14 mouse cellular contexts compared by ENCODE assay signal in the genomic region with DNA sequence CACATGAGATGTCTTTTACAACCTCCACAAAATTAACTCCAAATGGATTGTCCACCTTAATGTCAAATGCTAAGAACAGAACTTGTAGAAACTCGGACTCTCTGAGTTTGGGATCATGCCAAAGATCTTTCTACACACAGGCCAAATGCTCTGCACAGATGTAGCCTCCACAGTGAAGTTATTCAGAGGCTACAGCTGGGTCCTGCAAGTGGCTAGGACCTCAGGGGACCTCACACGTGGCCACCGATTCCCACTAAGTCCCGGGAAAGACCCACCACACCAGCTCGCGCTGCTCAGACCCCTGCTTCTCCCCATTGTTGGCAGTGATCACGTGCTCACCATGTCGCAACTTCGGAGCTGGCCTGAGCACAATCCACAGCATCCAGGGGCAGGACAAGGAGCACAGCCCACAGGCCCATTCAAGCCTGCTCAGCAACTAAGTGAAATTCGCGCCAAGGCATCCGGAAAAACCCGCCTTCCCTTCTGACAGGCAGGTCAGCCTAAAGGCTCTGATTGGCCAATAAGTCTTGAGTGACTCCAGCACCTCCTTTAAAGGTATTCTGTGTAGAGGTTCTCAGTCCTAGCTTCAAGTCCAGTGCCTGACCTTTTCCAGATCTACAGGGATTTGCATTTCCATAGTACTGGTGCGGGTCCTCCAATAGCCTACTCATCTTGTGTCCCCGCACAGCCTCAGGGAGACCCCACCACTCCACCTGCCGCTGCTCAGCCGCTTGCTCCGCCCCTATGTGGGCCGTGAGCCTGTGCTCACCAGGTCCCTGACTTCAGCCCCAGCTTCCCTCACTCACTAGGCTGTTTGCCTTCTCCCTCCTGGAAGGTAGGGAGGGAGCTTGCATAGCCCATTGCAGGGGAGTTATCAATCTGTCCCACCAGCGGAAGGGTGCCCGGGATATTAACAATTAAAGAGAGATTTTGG. TPM values are rescaled to one million over a fixed set of nuclear protein-coding genes. Genes with fewer than 3 reads are reported as not detected.
DNase-seq lines count a peak whose midpoint lies in the region; ATAC-seq and TF ChIP-seq lines count a peak whose summit lies in the region.
"Not testable (repeated sequence)": the region's sequence is repeated elsewhere in the genome, so short reads cannot be mapped to it uniquely, and the experiment has no call there.
"Had no signal": no experiment of that assay in that cellular context is flagged by ENCODE, and none has a peak within 500 bp of the region (broad histone marks: within the 10 kb centered on the region; RNA-seq: fewer than 3 reads in every experiment).

No protein-coding gene starts in this region.

- H3K9me3 ChIP-seq in forebrain, embryonic 12.5 days; heart, embryonic 13.5 days; hindbrain, postnatal 0 days (ENCODE audit: low read length); limb, embryonic 12.5 days; neural tube, embryonic 13.5 days: not testable (repeated sequence)

- DNase-seq in hindbrain, postnatal 0 days (ENCODE audit: low spot score): peak; percentile 45
- peak; percentile 1 for DNase-seq in lung, postnatal 36 days

- not testable (repeated sequence) for H3K9ac ChIP-seq in forebrain, embryonic 12.5 days; heart, embryonic 13.5 days; hindbrain, postnatal 0 days (replicated peaks; ENCODE audit: low read length); limb, embryonic 12.5 days (replicated peaks)
- 0 out of 2 replicates have a peak overlapping the region, but pooled peaks have one; percentile 17 for H3K9ac ChIP-seq in neural tube, embryonic 13.5 days

- not testable (repeated sequence) for H3K36me3 ChIP-seq in forebrain, embryonic 12.5 days (replicated peaks); heart, embryonic 13.5 days; hindbrain, postnatal 0 days (ENCODE audit: insufficient read depth, low read length); limb, embryonic 12.5 days; neural tube, embryonic 13.5 days

- 0 out of 2 replicates have a peak, but pooled peaks have one; percentile 52 for ATAC-seq in common myeloid progenitor, adult 5-6 weeks (replicated peaks; ENCODE audit: low read depth, poor library complexity, severe bottlenecking)
- not testable (repeated sequence) for ATAC-seq in forebrain, embryonic 12.5 days (ENCODE audit: low FRiP score); heart, embryonic 13.5 days (ENCODE audit: extremely low read depth, insufficient number of reproducible peaks, low FRiP score, low TSS enrichment); limb, embryonic 12.5 days (ENCODE audit: insufficient number of reproducible peaks, insufficient read depth, low FRiP score, low TSS enrichment, low read depth); neural tube, embryonic 13.5 days (ENCODE audit: low read depth)
- ATAC-seq in hindbrain, postnatal 0 days: peak; percentile 64

- not testable (repeated sequence) for H3K27me3 ChIP-seq in forebrain, embryonic 12.5 days; heart, embryonic 13.5 days (replicated peaks); hindbrain, postnatal 0 days (ENCODE audit: insufficient read depth, low read length); limb, embryonic 12.5 days; neural tube, embryonic 13.5 days

- TF ChIP-seq CTCF in hindbrain, postnatal 0 days (IDR thresholded peaks at IDR 0.05; ENCODE audit: low read depth): not testable (repeated sequence)

- H3K27ac ChIP-seq in forebrain, embryonic 12.5 days; heart, embryonic 13.5 days (replicated peaks); hindbrain, postnatal 0 days; limb, embryonic 12.5 days; neural tube, embryonic 13.5 days (replicated peaks): not testable (repeated sequence)

- H3K4me2 ChIP-seq in forebrain, embryonic 12.5 days: peak overlapping the region; percentile 51
- H3K4me2 ChIP-seq in heart, embryonic 13.5 days: peak overlapping the region; percentile 57
- peak overlapping the region; percentile 46 for H3K4me2 ChIP-seq in hindbrain, postnatal 0 days (ENCODE audit: low read depth, low read length)
- H3K4me2 ChIP-seq in limb, embryonic 12.5 days: peak overlapping the region; percentile 45
- H3K4me2 ChIP-seq in neural tube, embryonic 13.5 days: peak overlapping the region; percentile 53

- H3K4me1 ChIP-seq in forebrain, embryonic 12.5 days; heart, embryonic 13.5 days; hindbrain, postnatal 0 days (ENCODE audit: insufficient read depth, low read length); limb, embryonic 12.5 days (replicated peaks); neural tube, embryonic 13.5 days (replicated peaks): not testable (repeated sequence)

- WGBS in forebrain, embryonic 12.5 days: 18% methylated on average over 21 of the region's 21 CpGs
- 21% methylated on average over 21 of the region's 21 CpGs for WGBS in heart, embryonic 13.5 days
- 16% methylated on average over 21 of the region's 21 CpGs for WGBS in hindbrain, postnatal 0 days
- 21% methylated on average over 21 of the region's 21 CpGs for WGBS in limb, embryonic 12.5 days
- WGBS in neural tube, embryonic 13.5 days: 16% methylated on average over 21 of the region's 21 CpGs

- H3K4me3 ChIP-seq in forebrain, embryonic 12.5 days (replicated peaks): peak overlapping the region; percentile 26
- H3K4me3 ChIP-seq in heart, embryonic 13.5 days: peak overlapping the region; percentile 13; the same call in 1 of the 2 replicates
- peak overlapping the region; percentile 23; the same call in 1 of the 2 replicates for H3K4me3 ChIP-seq in hindbrain, postnatal 0 days (ENCODE audit: low read length)
- peak overlapping the region; percentile 15; the same call in 1 of the 2 replicates for H3K4me3 ChIP-seq in limb, embryonic 12.5 days (replicated peaks)
- H3K4me3 ChIP-seq in neural tube, embryonic 13.5 days: peak overlapping the region; percentile 17

RNA-seq across cellular contexts. Expression of a gene that starts 37.9 kb away (rescaled TPM):
- total RNA-seq in common myeloid progenitor, adult 5-6 weeks (2017): not detected in 2 replicates
- not detected in 2 replicates for polyA plus RNA-seq in forebrain, embryonic 12.5 days (2016; fragmentation: Nextera tagmentation; extraction: Ambion mirVana)
- not detected in 2 replicates for polyA plus RNA-seq in heart, embryonic 13.5 days (2015; fragmentation: Nextera tagmentation; extraction: Ambion mirVana)
- not detected in 2 replicates for total RNA-seq in hindbrain, postnatal 0 days (2014; rRNA removed)
- polyA plus RNA-seq in hindbrain, postnatal 0 days (2015; fragmentation: Nextera tagmentation; extraction: Ambion mirVana): not detected in 2 replicates
- polyA plus RNA-seq in limb, embryonic 12.5 days (2016; fragmentation: Nextera tagmentation; extraction: Ambion mirVana): not detected in 2 replicates
- polyA plus RNA-seq in neural tube, embryonic 13.5 days (2015; fragmentation: Nextera tagmentation; extraction: Ambion mirVana): not detected in 2 replicates
- total RNA-seq: adrenal gland, postnatal 36 days; layer of hippocampus, adult 18-20 months; left cerebral cortex, postnatal 14 days had no signal
- polyA plus RNA-seq: cerebellum, adult 2 months; heart, postnatal 0 days; Patski; urinary bladder, adult 2 months had no signal
